Mouse (Mus musculus) large intestine, adult 2 months (tissue): Measurements from ENCODE around the gene Heatr4. TPM values are rescaled to one million over a fixed set of nuclear protein-coding genes. Genes with fewer than 3 reads are reported as not detected.

Source experiments
- polyA plus RNA-seq: library from polyadenylated mRNA; depleted of rRNA; stranded (reverse); fragments of >200 nt; gene quantifications from 2 replicates; pipeline ENCODE4 v1.2.3, GENCODE M21; 2012; rRNA removed

Heatr4 gene
- polyA plus RNA-seq, 1 experiment: not detected

Other genes starting within 250 kb of the Heatr4 start
- 2.5 and 7.3 TPM in 2 replicates for gene Papln, start 221.2 kb downstream of the Heatr4 start, polyA plus RNA-seq
- 52.4 and 117 TPM in 2 replicates for gene Numb, start 62.9 kb downstream of the Heatr4 start, polyA plus RNA-seq
- gene Riox1, start 34.2 kb downstream of the Heatr4 start, polyA plus RNA-seq: 10.8 and 13.6 TPM in 2 replicates
- gene Acot2, start 3.0 kb upstream of the Heatr4 start, polyA plus RNA-seq: 2.2 and 4.0 TPM in 2 replicates
- gene Acot1, start 24.6 kb upstream of the Heatr4 start, polyA plus RNA-seq: 1.6 and 2.5 TPM in 2 replicates
- gene Acot4, start 53.5 kb upstream of the Heatr4 start, polyA plus RNA-seq: 4.5 and 8.5 TPM in 2 replicates
- not detected in 2 replicates for gene Gm49366, start 54.1 kb upstream of the Heatr4 start, polyA plus RNA-seq
- not detected in 2 replicates for gene Acot3, start 67.3 kb upstream of the Heatr4 start, polyA plus RNA-seq
- gene Acot5, start 84.5 kb upstream of the Heatr4 start, polyA plus RNA-seq: 0.15 TPM in 1 of 2 replicates, not detected in the other
- gene Acot6, start 115.8 kb upstream of the Heatr4 start, polyA plus RNA-seq: 0.63 and 0.78 TPM in 2 replicates
- 0.69 and 1.2 TPM in 2 replicates for gene Dnal1, start 129.5 kb upstream of the Heatr4 start, polyA plus RNA-seq
- 0.16 and 0.22 TPM in 2 replicates for gene Pnma1, start 163.6 kb upstream of the Heatr4 start, polyA plus RNA-seq
- gene Elmsan1, start 234.0 kb upstream of the Heatr4 start, polyA plus RNA-seq: 9.1 and 15.3 TPM in 2 replicates